Mouse (Mus musculus) bone marrow macrophage, adult 2 months (primary cell): ENCODE data around the gene Wdr81.

Experiments
- CTCF ChIP-seq: IDR thresholded peaks from 2 replicates; pipeline ENCODE4 v1.5.1; 2012; ENCODE audit warnings: low read depth, mild to moderate bottlenecking, low read length, moderate library complexity
- POLR2A ChIP-seq: IDR thresholded peaks from 2 replicates; pipeline ENCODE4 v1.6.1; 2012; ENCODE audit warnings: mild to moderate bottlenecking, low read depth, low read length, borderline replicate concordance

DNA sequence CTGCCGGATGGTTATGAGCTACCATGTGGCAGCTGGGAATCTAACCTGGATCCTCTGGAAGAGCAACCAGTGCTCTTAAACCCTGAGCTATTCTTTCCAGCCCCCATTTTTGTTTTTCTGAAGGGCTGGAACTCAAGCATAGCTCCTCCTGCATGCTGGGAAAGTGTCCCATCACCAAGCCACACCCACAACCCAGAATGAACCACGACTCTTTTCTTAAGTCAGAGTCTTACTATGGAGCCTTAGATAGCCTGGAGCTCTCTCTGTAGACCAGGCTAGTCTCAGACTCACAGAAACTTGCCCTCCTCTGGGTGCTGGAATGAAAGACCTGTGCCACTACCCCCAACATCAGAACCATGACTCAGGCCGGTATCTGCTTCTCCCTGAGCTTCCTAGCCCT is 5.9 kb downstream of the Wdr81 start:
- TF ChIP-seq POLR2A (no peak), CTCF (no peak)
